Mouse (Mus musculus) ovary, postnatal 14 days (tissue): Measurements from ENCODE around the gene Rpl7l1.

ENCODE experiments used
- DNase-seq: peaks from one replicate; pipeline ENCODE4 v3.0.0; 2022; ENCODE audit warnings: low spot score

Gene Rpl7l1

GRCm38 (mm10) chr17:46736160-46736559 is 46.3 kb downstream of the Rpl7l1 start:
- DNase-seq = no peak

GRCm38 (mm10) chr17:46735287-46735686 is 47.2 kb downstream of the Rpl7l1 start:
- no peak for DNase-seq

GRCm38 (mm10) chr17:46734055-46734454 is 48.4 kb downstream of the Rpl7l1 start:
- no peak for DNase-seq

GRCm38 (mm10) chr17:46728904-46729318 is 53.6 kb downstream of the Rpl7l1 start, which contains the start of gene Gnmt:
TSS of gene Gnmt (minus strand) at chr17:46729168.
- no peak for DNase-seq

- DNase-seq = no peak
Measured at GRCm38 (mm10) chr17:46728496-46728895, 54.0 kb downstream of the Rpl7l1 start.

GRCm38 (mm10) chr17:46728021-46728420 is 54.5 kb downstream of the Rpl7l1 start:
- DNase-seq = no peak

- DNase-seq = no peak
Measured at GRCm38 (mm10) chr17:46727271-46727670, 55.2 kb downstream of the Rpl7l1 start.

GRCm38 (mm10) chr17:46725731-46726645 is 56.5 kb downstream of the Rpl7l1 start:
- DNase-seq = no peak

- DNase-seq = no peak
Measured at GRCm38 (mm10) chr17:46725273-46725672, 57.2 kb downstream of the Rpl7l1 start.

GRCm38 (mm10) chr17:46724477-46725084 is 57.9 kb downstream of the Rpl7l1 start:
- DNase-seq = no peak
